Mouse (Mus musculus): Measurements from ENCODE around the gene Gpr158. TPM values are rescaled to one million over a fixed set of nuclear protein-coding genes. Genes with fewer than 3 reads are reported as not detected.
A peak's percentile ranks its signal among the peaks of the same experiment; 100 is the strongest.

Gpr158 gene
- 0.04 and 0.05 TPM in 2 replicates for polyA plus RNA-seq (2015; fragmentation: Nextera tagmentation; extraction: Ambion mirVana)

- no peak within 1 kb of the TSS for H3K27ac ChIP-seq
- 3% methylated on average over 43 of the region's 43 CpGs for WGBS
- peaks cover 34% of the 10 kb centered on the region for H3K27me3 ChIP-seq
- ATAC-seq (ENCODE audit: insufficient number of reproducible peaks, low FRiP score, low TSS enrichment, low read depth) = 0 out of 2 replicates have a peak, but pooled peaks have one; percentile 63
- H3K4me2 ChIP-seq = peak within 1 kb of the TSS; percentile 66
- peaks cover 6% of the 10 kb centered on the region; the same call in 1 of the 2 replicates for H3K4me1 ChIP-seq
- H3K36me3 ChIP-seq = no peaks in the 10 kb centered on the region
- H3K4me3 ChIP-seq = peak within 1 kb of the TSS; percentile 39
- H3K9me3 ChIP-seq = no peaks in the 10 kb centered on the region
- no peak within 1 kb of the TSS for H3K9ac ChIP-seq
Measured at GRCm38 (mm10) chr2:21367345-21368111, at the start of gene Gpr158. Gene Gpr158, plus strand, starts transcription at chr2:21367542.

GRCm38 (mm10) chr2:21343821-21344220, 23.5 kb upstream of the Gpr158 start:
- Histone ChIP-seq H3K27ac (no peak overlapping the region), H3K4me2 (no peak overlapping the region), H3K36me3 (no peaks in the 10 kb centered on the region), H3K4me3 (no peak overlapping the region), H3K9me3 (no peaks in the 10 kb centered on the region), H3K4me1 (no peaks in the 10 kb centered on the region), H3K9ac (no peak overlapping the region), H3K27me3 (no peaks in the 10 kb centered on the region)
- no peak for ATAC-seq (ENCODE audit: insufficient number of reproducible peaks, low FRiP score, low TSS enrichment, low read depth)
- 75% methylated on average over 5 of the region's 5 CpGs for WGBS

GRCm38 (mm10) chr2:21368351-21369170, 1.2 kb downstream of the Gpr158 start:
- Histone ChIP-seq H3K27me3 (peaks cover 34% of the 10 kb centered on the region), H3K4me1 (peaks cover 6% of the 10 kb centered on the region; the same call in 1 of the 2 replicates), H3K4me3 (no peak overlapping the region), H3K9ac (no peak overlapping the region), H3K27ac (no peak overlapping the region), H3K4me2 (no peak overlapping the region), H3K36me3 (no peaks in the 10 kb centered on the region), H3K9me3 (no peaks in the 10 kb centered on the region)
- 17% methylated on average over 44 of the region's 44 CpGs for WGBS
- no peak for ATAC-seq (ENCODE audit: insufficient number of reproducible peaks, low FRiP score, low TSS enrichment, low read depth)

GRCm38 (mm10) chr2:21369171-21369485, 1.8 kb downstream of the Gpr158 start:
- Histone ChIP-seq H3K9ac (no peak overlapping the region), H3K4me2 (no peak overlapping the region), H3K4me3 (no peak overlapping the region), H3K9me3 (no peaks in the 10 kb centered on the region), H3K36me3 (no peaks in the 10 kb centered on the region), H3K27ac (no peak overlapping the region), H3K27me3 (peaks cover 34% of the 10 kb centered on the region), H3K4me1 (peaks cover 6% of the 10 kb centered on the region; the same call in 1 of the 2 replicates)
- WGBS = 49% methylated on average over 6 of the region's 6 CpGs
- no peak for ATAC-seq (ENCODE audit: insufficient number of reproducible peaks, low FRiP score, low TSS enrichment, low read depth)

GRCm38 (mm10) chr2:21369556-21369955, 2.2 kb downstream of the Gpr158 start:
- H3K36me3 ChIP-seq = no peaks in the 10 kb centered on the region
- no peak overlapping the region for H3K4me3 ChIP-seq
- H3K4me2 ChIP-seq = no peak overlapping the region
- ATAC-seq (ENCODE audit: insufficient number of reproducible peaks, low FRiP score, low TSS enrichment, low read depth) = no peak
- 54% methylated on average over 2 of the region's 2 CpGs for WGBS
- H3K27ac ChIP-seq = no peak overlapping the region
- peaks cover 6% of the 10 kb centered on the region; the same call in 1 of the 2 replicates for H3K4me1 ChIP-seq
- H3K9ac ChIP-seq = no peak overlapping the region
- H3K27me3 ChIP-seq = peaks cover 34% of the 10 kb centered on the region
- H3K9me3 ChIP-seq = no peaks in the 10 kb centered on the region

GRCm38 (mm10) chr2:21379516-21379915, 12.2 kb downstream of the Gpr158 start:
- H3K36me3 ChIP-seq = no peaks in the 10 kb centered on the region
- no peaks in the 10 kb centered on the region for H3K9me3 ChIP-seq
- H3K27me3 ChIP-seq = no peaks in the 10 kb centered on the region
- H3K27ac ChIP-seq = no peak overlapping the region
- H3K4me2 ChIP-seq = no peak overlapping the region
- H3K4me3 ChIP-seq = no peak overlapping the region
- WGBS = 74% methylated on average over 2 of the region's 2 CpGs
- ATAC-seq (ENCODE audit: insufficient number of reproducible peaks, low FRiP score, low TSS enrichment, low read depth) = no peak
- H3K4me1 ChIP-seq = no peaks in the 10 kb centered on the region
- no peak overlapping the region for H3K9ac ChIP-seq

- Histone ChIP-seq H3K27ac (no peak overlapping the region), H3K27me3 (no peaks in the 10 kb centered on the region), H3K36me3 (no peaks in the 10 kb centered on the region), H3K9me3 (no peaks in the 10 kb centered on the region), H3K4me3 (no peak overlapping the region), H3K4me2 (no peak overlapping the region), H3K4me1 (no peaks in the 10 kb centered on the region), H3K9ac (no peak overlapping the region)
- no peak for ATAC-seq (ENCODE audit: insufficient number of reproducible peaks, low FRiP score, low TSS enrichment, low read depth)
- WGBS = 14% methylated on average over 2 of the region's 2 CpGs
Measured at GRCm38 (mm10) chr2:21392727-21393126, 25.4 kb downstream of the Gpr158 start.

GRCm38 (mm10) chr2:21397347-21397746, 30.0 kb downstream of the Gpr158 start:
- Histone ChIP-seq H3K9me3 (no peaks in the 10 kb centered on the region), H3K27me3 (no peaks in the 10 kb centered on the region), H3K9ac (no peak overlapping the region), H3K4me3 (no peak overlapping the region), H3K36me3 (no peaks in the 10 kb centered on the region), H3K4me1 (no peaks in the 10 kb centered on the region), H3K27ac (no peak overlapping the region), H3K4me2 (no peak overlapping the region)
- no peak for ATAC-seq (ENCODE audit: insufficient number of reproducible peaks, low FRiP score, low TSS enrichment, low read depth)
- WGBS = 57% methylated on average over 12 of the region's 12 CpGs

- H3K27me3 ChIP-seq = no peaks in the 10 kb centered on the region
- no peak overlapping the region for H3K9ac ChIP-seq
- WGBS = 39% methylated on average over 3 of the region's 3 CpGs
- H3K36me3 ChIP-seq = no peaks in the 10 kb centered on the region
- H3K4me2 ChIP-seq = no peak overlapping the region
- ATAC-seq (ENCODE audit: insufficient number of reproducible peaks, low FRiP score, low TSS enrichment, low read depth) = no peak
- no peak overlapping the region for H3K27ac ChIP-seq
- H3K9me3 ChIP-seq = no peaks in the 10 kb centered on the region
- H3K4me1 ChIP-seq = no peaks in the 10 kb centered on the region
- no peak overlapping the region for H3K4me3 ChIP-seq
Measured at GRCm38 (mm10) chr2:21399657-21400056, 32.3 kb downstream of the Gpr158 start.

GRCm38 (mm10) chr2:21405617-21406016, 38.3 kb downstream of the Gpr158 start:
- Histone ChIP-seq H3K27ac (no peak overlapping the region), H3K4me1 (no peaks in the 10 kb centered on the region), H3K9ac (no peak overlapping the region), H3K27me3 (no peaks in the 10 kb centered on the region), H3K4me3 (no peak overlapping the region), H3K9me3 (no peaks in the 10 kb centered on the region), H3K36me3 (no peaks in the 10 kb centered on the region), H3K4me2 (no peak overlapping the region)
- WGBS = 74% methylated on average over 3 of the region's 3 CpGs
- no peak for ATAC-seq (ENCODE audit: insufficient number of reproducible peaks, low FRiP score, low TSS enrichment, low read depth)

- H3K9me3 ChIP-seq = no peaks in the 10 kb centered on the region
- no peak overlapping the region for H3K9ac ChIP-seq
- H3K36me3 ChIP-seq = no peaks in the 10 kb centered on the region
- whole genome bisulfite sequencing = 39% methylated on average over 2 of the region's 2 CpGs
- H3K4me1 ChIP-seq = no peaks in the 10 kb centered on the region
- no peak overlapping the region for H3K27ac ChIP-seq
- no peak overlapping the region for H3K4me3 ChIP-seq
- no peak overlapping the region for H3K4me2 ChIP-seq
- H3K27me3 ChIP-seq = no peaks in the 10 kb centered on the region
- ATAC-seq (ENCODE audit: insufficient number of reproducible peaks, low FRiP score, low TSS enrichment, low read depth) = peak; percentile 69; the same call in 1 of the 2 replicates
Measured at GRCm38 (mm10) chr2:21407443-21407985, 40.2 kb downstream of the Gpr158 start.

GRCm38 (mm10) chr2:21408821-21409220, 41.5 kb downstream of the Gpr158 start:
- H3K4me3 ChIP-seq = no peak overlapping the region
- no peak overlapping the region for H3K4me2 ChIP-seq
- no peaks in the 10 kb centered on the region for H3K4me1 ChIP-seq
- ATAC-seq (ENCODE audit: insufficient number of reproducible peaks, low FRiP score, low TSS enrichment, low read depth) = no peak
- no peaks in the 10 kb centered on the region for H3K36me3 ChIP-seq
- 65% methylated on average over 3 of the region's 3 CpGs for WGBS
- H3K9me3 ChIP-seq = no peaks in the 10 kb centered on the region
- H3K27ac ChIP-seq = no peak overlapping the region
- H3K27me3 ChIP-seq = no peaks in the 10 kb centered on the region
- no peak overlapping the region for H3K9ac ChIP-seq

All from limb, embryonic 15.5 days (tissue).